Mouse (Mus musculus) forebrain, embryonic 15.5 days (tissue): ENCODE measurements at regions not wholly inside any gene's neighbourhood (a gene's known extent, or its start where the extent isn't known, plus 50 kb on each side); places are given as distances from the start of the nearest gene placed in this dataset.

Source experiments
- ATAC-seq: fragments of 200-750 bp; cut with Nextera tagmentation; replicated peaks from 2 replicates; pipeline ENCODE4 v1.8.0; 2017; ENCODE audit warnings: mild to moderate bottlenecking, moderate TSS enrichment, moderate library complexity
- H3K27ac ChIP-seq: fragments of 300-500 bp; sonication (generic); replicated peaks from 2 replicates; pipeline ENCODE4 v1.5.1; 2015; ENCODE audit warnings: mild to moderate bottlenecking, inconsistent platforms
- H3K27me3 ChIP-seq: fragments of 300-500 bp; sonication (generic); 2 replicates; pipeline ENCODE4 v1.6.1; 2015; ENCODE audit warnings: inconsistent platforms
- H3K36me3 ChIP-seq: fragments of 300-500 bp; sonication (generic); 2 replicates; pipeline ENCODE4 v1.6.1; 2015; ENCODE audit warnings: mild to moderate bottlenecking, inconsistent platforms
- H3K4me1 ChIP-seq: fragments of 300-500 bp; sonication (generic); 2 replicates; pipeline ENCODE4 v1.6.1; 2015; ENCODE audit warnings: inconsistent platforms
- H3K4me2 ChIP-seq: fragments of 300-500 bp; sonication (generic); replicated peaks from 2 replicates; pipeline ENCODE4 v1.6.1; 2015; ENCODE audit warnings: mild to moderate bottlenecking, inconsistent platforms
- H3K4me3 ChIP-seq: fragments of 300-500 bp; sonication (generic); 2 replicates; pipeline ENCODE4 v1.5.1; 2015; ENCODE audit warnings: mild to moderate bottlenecking, inconsistent platforms
- H3K9ac ChIP-seq: fragments of 300-500 bp; sonication (generic); replicated peaks from 2 replicates; pipeline ENCODE4 v1.6.1; 2015; ENCODE audit warnings: mild to moderate bottlenecking, inconsistent platforms
- H3K9me3 ChIP-seq: fragments of 300-500 bp; sonication (generic); 2 replicates; pipeline ENCODE4 v1.6.1; 2016; ENCODE audit warnings: inconsistent platforms
- WGBS: fragments of 180-500 bp; shearing (Covaris S2); methylation state at CpG from one replicate; pipeline ENCODE4 v1.1.7; 2015; ENCODE audit warnings: mixed read lengths; 5-methylcytosine and 5-hydroxymethylcytosine counted together

- H3K27me3 ChIP-seq = no peaks in the 10 kb centered on the region
- WGBS = 88% methylated on average over 3 of the region's 3 CpGs
- H3K9ac ChIP-seq = no peak overlapping the region
- no peaks in the 10 kb centered on the region for H3K9me3 ChIP-seq
- ATAC-seq = no peak
- no peak overlapping the region for H3K4me3 ChIP-seq
- H3K4me2 ChIP-seq = no peak overlapping the region
- no peak overlapping the region for H3K27ac ChIP-seq
- no peaks in the 10 kb centered on the region for H3K36me3 ChIP-seq
- no peaks in the 10 kb centered on the region for H3K4me1 ChIP-seq
Measured at GRCm38 (mm10) chr8:17687084-17687483, 1291.0 kb downstream of the Defb40 start.

- Histone ChIP-seq H3K9me3 (no peaks in the 10 kb centered on the region), H3K4me1 (peaks cover 18% of the 10 kb centered on the region), H3K27ac (peak overlapping the region; percentile 69), H3K4me3 (no peak overlapping the region), H3K9ac (no peak overlapping the region), H3K4me2 (no peak overlapping the region), H3K27me3 (no peaks in the 10 kb centered on the region), H3K36me3 (no peaks in the 10 kb centered on the region)
- WGBS = 34% methylated on average over 6 of the region's 6 CpGs
- ATAC-seq = peak; percentile 96
Measured at GRCm38 (mm10) chr8:17664371-17665141, 1313.5 kb downstream of the Defb40 start.

GRCm38 (mm10) chr8:17659753-17660361 is 1318.2 kb downstream of the Defb40 start:
- Histone ChIP-seq H3K27me3 (no peaks in the 10 kb centered on the region), H3K4me3 (no peak overlapping the region), H3K9me3 (no peaks in the 10 kb centered on the region), H3K9ac (no peak overlapping the region), H3K4me1 (peaks cover 13% of the 10 kb centered on the region), H3K4me2 (no peak overlapping the region), H3K27ac (no peak overlapping the region), H3K36me3 (no peaks in the 10 kb centered on the region)
- 87% methylated on average over 6 of the region's 6 CpGs for WGBS
- ATAC-seq = no peak

GRCm38 (mm10) chr8:17653786-17654185 is 1324.3 kb downstream of the Defb40 start:
- H3K4me3 ChIP-seq = no peak overlapping the region
- H3K27ac ChIP-seq = no peak overlapping the region
- ATAC-seq = no peak
- H3K9me3 ChIP-seq = no peaks in the 10 kb centered on the region
- H3K9ac ChIP-seq = no peak overlapping the region
- no peaks in the 10 kb centered on the region for H3K27me3 ChIP-seq
- H3K36me3 ChIP-seq = no peaks in the 10 kb centered on the region
- H3K4me1 ChIP-seq = no peaks in the 10 kb centered on the region
- H3K4me2 ChIP-seq = no peak overlapping the region
- 3% methylated on average over 2 of the region's 2 CpGs for WGBS

- ATAC-seq = peak; percentile 80
- Histone ChIP-seq H3K27ac (no peak overlapping the region), H3K4me2 (no peak overlapping the region), H3K4me3 (no peak overlapping the region), H3K9me3 (no peaks in the 10 kb centered on the region), H3K36me3 (no peaks in the 10 kb centered on the region), H3K9ac (no peak overlapping the region), H3K4me1 (no peaks in the 10 kb centered on the region), H3K27me3 (no peaks in the 10 kb centered on the region)
Measured at GRCm38 (mm10) chr8:17647559-17647958, 1330.5 kb downstream of the Defb40 start.

- no peak overlapping the region for H3K4me3 ChIP-seq
- no peak overlapping the region for H3K27ac ChIP-seq
- H3K4me2 ChIP-seq = no peak overlapping the region
- no peak overlapping the region for H3K9ac ChIP-seq
- H3K27me3 ChIP-seq = no peaks in the 10 kb centered on the region
- no peaks in the 10 kb centered on the region for H3K36me3 ChIP-seq
- no peaks in the 10 kb centered on the region; the same call in 1 of the 2 replicates for H3K4me1 ChIP-seq
- WGBS = 33% methylated on average over 1 of the region's 1 CpGs
- H3K9me3 ChIP-seq = no peaks in the 10 kb centered on the region
- peak; percentile 60 for ATAC-seq
Measured at GRCm38 (mm10) chr8:17621109-17621508, 1356.9 kb downstream of the Defb40 start.

GRCm38 (mm10) chr8:17618846-17619245 is 1359.2 kb downstream of the Defb40 start:
- Histone ChIP-seq H3K4me2 (no peak overlapping the region), H3K36me3 (no peaks in the 10 kb centered on the region), H3K4me1 (no peaks in the 10 kb centered on the region; the same call in 1 of the 2 replicates), H3K9ac (no peak overlapping the region), H3K4me3 (no peak overlapping the region), H3K9me3 (no peaks in the 10 kb centered on the region), H3K27me3 (no peaks in the 10 kb centered on the region), H3K27ac (peak overlapping the region; percentile 31; the same call in 1 of the 2 replicates)
- ATAC-seq = peak; percentile 74

GRCm38 (mm10) chr8:17618147-17618546 is 1359.9 kb downstream of the Defb40 start:
- no peaks in the 10 kb centered on the region; the same call in 1 of the 2 replicates for H3K4me1 ChIP-seq
- H3K4me2 ChIP-seq = no peak overlapping the region
- no peak overlapping the region for H3K9ac ChIP-seq
- H3K9me3 ChIP-seq = no peaks in the 10 kb centered on the region
- H3K27me3 ChIP-seq = no peaks in the 10 kb centered on the region
- ATAC-seq = peak; percentile 83
- no peak overlapping the region for H3K4me3 ChIP-seq
- no peaks in the 10 kb centered on the region for H3K36me3 ChIP-seq
- H3K27ac ChIP-seq = peak overlapping the region; percentile 31; the same call in 1 of the 2 replicates

GRCm38 (mm10) chr8:17602861-17603260 is 1375.2 kb downstream of the Defb40 start:
- 46% methylated on average over 1 of the region's 1 CpGs for WGBS
- Histone ChIP-seq H3K27me3 (no peaks in the 10 kb centered on the region), H3K4me2 (no peak overlapping the region), H3K4me3 (no peak overlapping the region), H3K4me1 (no peaks in the 10 kb centered on the region), H3K9me3 (no peaks in the 10 kb centered on the region), H3K9ac (no peak overlapping the region), H3K27ac (no peak overlapping the region), H3K36me3 (no peaks in the 10 kb centered on the region)
- no peak for ATAC-seq

GRCm38 (mm10) chr8:17598736-17599135 is 1379.3 kb downstream of the Defb40 start:
- H3K9ac ChIP-seq = no peak overlapping the region
- H3K4me1 ChIP-seq = no peaks in the 10 kb centered on the region
- H3K9me3 ChIP-seq = no peaks in the 10 kb centered on the region
- no peaks in the 10 kb centered on the region for H3K36me3 ChIP-seq
- H3K4me3 ChIP-seq = no peak overlapping the region
- no peaks in the 10 kb centered on the region for H3K27me3 ChIP-seq
- H3K4me2 ChIP-seq = no peak overlapping the region
- 91% methylated on average over 4 of the region's 4 CpGs for WGBS
- no peak overlapping the region for H3K27ac ChIP-seq
- no peak for ATAC-seq

- H3K4me3 ChIP-seq = no peak overlapping the region
- H3K9ac ChIP-seq = no peak overlapping the region
- no peak overlapping the region for H3K27ac ChIP-seq
- no peak for ATAC-seq
- no peaks in the 10 kb centered on the region for H3K9me3 ChIP-seq
- H3K4me2 ChIP-seq = no peak overlapping the region
- H3K4me1 ChIP-seq = no peaks in the 10 kb centered on the region
- H3K36me3 ChIP-seq = no peaks in the 10 kb centered on the region
- H3K27me3 ChIP-seq = no peaks in the 10 kb centered on the region
Measured at GRCm38 (mm10) chr8:17596559-17596958, 1381.5 kb downstream of the Defb40 start.

- ATAC-seq = no peak
- Histone ChIP-seq H3K27ac (no peak overlapping the region), H3K4me3 (no peak overlapping the region), H3K9me3 (no peaks in the 10 kb centered on the region), H3K4me2 (no peak overlapping the region), H3K9ac (no peak overlapping the region), H3K36me3 (no peaks in the 10 kb centered on the region), H3K4me1 (no peaks in the 10 kb centered on the region), H3K27me3 (no peaks in the 10 kb centered on the region)
- 44% methylated on average over 1 of the region's 1 CpGs for WGBS
Measured at GRCm38 (mm10) chr8:17594607-17595006, 1383.4 kb downstream of the Defb40 start.

GRCm38 (mm10) chr8:17590135-17590534 is 1387.9 kb downstream of the Defb40 start:
- H3K27me3 ChIP-seq = no peaks in the 10 kb centered on the region
- 80% methylated on average over 3 of the region's 3 CpGs for WGBS
- H3K4me1 ChIP-seq = peaks cover 8% of the 10 kb centered on the region
- H3K9ac ChIP-seq = no peak overlapping the region
- H3K4me2 ChIP-seq = no peak overlapping the region
- no peaks in the 10 kb centered on the region for H3K36me3 ChIP-seq
- H3K4me3 ChIP-seq = no peak overlapping the region
- no peak for ATAC-seq
- H3K9me3 ChIP-seq = no peaks in the 10 kb centered on the region
- no peak overlapping the region for H3K27ac ChIP-seq
